Mouse (Mus musculus) common myeloid progenitor, adult 5-6 weeks (primary cell): ENCODE results near the gene Ankrd40. TPM values are rescaled to one million over a fixed set of nuclear protein-coding genes. Genes with fewer than 3 reads are reported as not detected.

Source experiments
- ATAC-seq: replicated peaks from 2 replicates; pipeline ENCODE4 v1.8.0; 2016; ENCODE audit warnings: low read depth, mild to moderate bottlenecking, moderate TSS enrichment, inconsistent platforms; ENCODE audit not compliant: poor library complexity, severe bottlenecking
- total RNA-seq: library from RNA; stranded (forward); fragments of 200-1000, 187-1606 nt; gene quantifications from 2 replicates; pipeline ENCODE4 v1.2.3, GENCODE M21; 2017

Ankrd40 gene
- total RNA-seq, result 32.2 and 56.7 TPM in 2 replicates

DNA sequence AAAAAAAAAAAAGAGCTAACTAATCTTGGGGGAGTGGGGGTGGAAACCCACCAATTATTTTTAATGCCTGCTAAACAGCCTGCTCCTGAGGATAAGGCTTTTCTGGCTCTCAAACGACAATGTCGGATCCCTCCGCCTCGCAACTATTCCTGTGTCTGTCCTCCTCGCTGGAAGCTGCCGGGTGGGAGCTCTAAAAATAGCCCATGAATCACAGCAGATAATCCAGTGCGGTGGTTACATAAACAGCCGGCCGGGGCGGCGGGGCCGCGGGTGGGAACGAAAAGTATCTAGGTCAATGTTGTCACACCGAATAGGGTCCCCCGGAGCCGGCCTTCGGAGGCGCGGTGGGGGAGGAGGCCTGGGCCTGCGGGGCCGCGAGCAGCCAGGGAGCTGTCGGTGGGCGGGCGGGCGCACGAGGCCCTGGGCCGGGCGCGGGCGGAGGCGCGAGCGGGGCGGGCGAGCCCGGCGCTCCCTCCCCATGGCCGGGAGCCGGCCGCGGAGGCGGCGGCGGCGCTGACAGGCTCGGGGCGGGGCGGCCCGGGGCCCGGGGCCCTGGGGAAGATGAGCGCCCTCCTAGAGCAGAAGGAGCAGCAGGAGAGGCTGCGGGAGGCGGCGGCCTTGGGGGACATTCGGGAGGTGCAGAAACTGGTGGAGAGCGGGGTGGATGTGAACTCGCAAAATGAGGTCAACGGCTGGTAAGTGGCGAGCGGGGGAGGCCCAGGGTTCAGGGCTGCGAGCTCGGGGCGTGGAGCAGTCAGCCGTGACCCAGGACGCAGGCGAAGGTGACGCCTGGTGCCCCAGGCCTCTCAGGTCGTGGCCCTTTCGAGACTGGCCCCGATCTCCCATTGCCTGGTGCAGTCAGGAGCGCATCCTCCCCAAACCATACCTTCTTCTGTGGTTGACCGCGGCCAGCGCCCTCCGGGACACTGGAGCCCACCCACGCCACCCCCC is at the start of gene Ankrd40:
TSS of gene Ankrd40 (plus strand) at position 309 of the 951 bp plus-strand sequence.
- ATAC-seq, result peak; percentile 86

DNA sequence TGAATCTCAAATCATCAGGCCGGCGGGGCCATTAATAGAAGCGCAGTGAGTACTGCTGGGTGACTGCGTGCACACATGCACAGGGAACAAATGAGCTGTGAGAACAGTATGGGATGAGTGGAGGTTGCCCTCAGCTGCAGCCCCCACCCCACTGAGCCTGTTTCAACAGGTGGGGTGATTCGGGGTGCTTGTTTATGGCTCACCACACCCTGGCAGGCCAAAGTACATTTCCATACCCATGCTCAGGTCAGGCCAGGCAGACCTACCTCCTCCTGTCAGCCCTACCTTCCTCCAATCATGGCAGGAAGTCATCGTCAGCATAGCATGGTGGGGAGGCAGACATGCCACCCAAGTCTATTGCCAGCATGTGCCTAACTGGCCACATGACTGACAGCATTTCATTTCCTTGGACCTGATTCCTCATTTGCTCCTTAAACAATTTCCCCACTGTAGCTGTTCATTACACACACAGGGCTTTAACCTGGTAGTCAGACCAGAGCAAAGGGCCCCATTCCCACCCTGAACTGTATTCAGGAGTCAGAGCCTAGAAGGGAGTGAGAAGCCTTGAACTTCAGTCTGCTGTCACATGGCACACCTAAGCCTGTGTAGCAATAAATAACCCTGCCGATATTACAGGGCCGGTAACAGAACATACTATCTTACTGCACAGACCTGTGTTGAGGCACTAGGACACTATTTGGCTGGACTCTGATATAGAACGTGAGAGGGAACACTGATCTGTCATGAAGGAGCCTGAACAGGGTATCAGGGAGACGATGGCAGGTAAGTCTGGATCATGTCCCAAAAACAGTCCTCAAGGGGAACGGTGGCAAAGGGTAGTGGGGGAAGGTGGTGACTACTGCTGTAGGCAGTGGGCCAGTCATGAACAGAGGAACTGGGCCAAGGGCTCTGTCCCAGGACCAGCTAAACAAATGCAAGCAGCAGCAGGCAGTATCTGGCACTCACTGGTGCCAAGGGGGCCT is 46.3 kb upstream of the Ankrd40 start, which contains the start of gene Gm21885:
TSS of gene Gm21885 (plus strand) at position 675 of the 983 bp plus-strand sequence.
- no peak for ATAC-seq

DNA sequence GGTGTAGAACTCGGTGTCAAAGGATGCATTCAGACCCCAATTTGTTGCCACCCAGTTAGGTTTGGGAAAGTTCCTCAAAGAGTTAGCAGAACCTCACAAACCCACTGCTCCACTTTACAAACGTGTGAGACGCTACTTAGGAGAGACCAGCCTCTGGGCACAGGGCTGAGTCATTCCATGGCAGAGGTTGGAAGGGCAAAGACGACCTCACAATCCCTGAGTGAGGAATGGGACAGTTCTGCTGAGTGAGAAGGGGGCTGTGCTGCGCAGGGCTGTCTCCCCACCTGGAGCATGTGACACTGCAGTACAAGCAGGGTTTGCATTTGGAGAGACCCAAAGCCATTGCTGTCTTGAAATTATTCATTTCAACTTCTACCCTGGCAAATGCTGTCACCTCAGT is 45.5 kb upstream of the Ankrd40 start:
- ATAC-seq, result no peak

DNA sequence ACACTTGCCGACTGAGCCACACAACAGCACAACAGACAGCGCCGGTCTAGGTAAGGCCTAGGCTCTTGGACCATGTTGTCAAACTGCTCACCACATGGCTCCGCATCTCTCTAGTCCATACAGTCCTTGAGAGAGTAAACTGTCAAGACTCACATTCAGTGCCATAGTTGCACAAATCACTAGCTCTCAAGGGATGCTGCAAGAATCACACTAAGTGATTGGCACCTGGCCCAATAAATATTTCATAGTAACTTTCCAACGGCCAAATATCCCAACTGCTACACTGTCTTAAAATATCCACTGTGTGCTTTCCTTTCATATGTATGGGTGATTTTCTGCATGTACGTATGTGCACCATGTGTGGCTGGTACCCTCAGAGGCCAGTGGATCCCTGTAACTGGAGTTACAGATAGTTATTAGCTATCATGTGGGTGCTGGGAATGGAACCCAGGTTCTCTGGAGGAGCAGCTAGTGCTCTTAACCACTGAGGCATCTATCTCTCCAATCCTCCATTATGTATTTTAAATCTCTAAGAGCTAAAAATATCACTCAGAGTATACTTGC is 44.2 kb upstream of the Ankrd40 start:
- no peak for ATAC-seq

DNA sequence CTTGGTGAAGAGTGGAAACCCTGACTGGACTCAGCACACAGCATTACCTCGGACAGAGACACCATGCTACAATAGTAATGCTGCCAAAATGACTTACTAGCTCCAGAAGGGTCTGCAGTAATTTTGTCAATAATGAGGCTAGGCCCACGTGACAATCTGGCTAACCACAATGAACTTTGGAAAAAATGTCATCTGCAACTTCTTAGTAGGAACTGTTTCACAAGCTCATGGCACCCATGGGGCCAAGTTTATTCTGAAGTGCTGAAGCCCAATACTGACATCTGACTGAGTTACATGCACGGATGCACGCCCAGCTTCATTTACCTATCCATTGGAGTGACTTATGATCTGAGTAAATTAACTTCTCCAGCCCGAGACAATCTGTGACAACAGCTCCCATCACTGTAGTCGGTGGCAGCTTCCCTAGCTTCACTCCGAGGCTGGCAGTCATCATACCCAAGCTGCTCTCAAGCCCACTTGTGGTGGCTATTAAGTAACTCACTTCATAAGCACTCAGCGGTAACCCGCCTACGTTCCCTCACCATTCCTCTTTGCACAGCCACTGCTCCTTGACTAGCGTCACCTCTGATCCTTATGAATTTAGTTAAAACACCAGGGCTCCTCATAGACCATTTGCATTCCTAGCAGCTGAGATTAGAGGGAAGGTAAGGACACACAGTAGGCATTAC is 41.8 kb upstream of the Ankrd40 start:
- no peak for ATAC-seq

DNA sequence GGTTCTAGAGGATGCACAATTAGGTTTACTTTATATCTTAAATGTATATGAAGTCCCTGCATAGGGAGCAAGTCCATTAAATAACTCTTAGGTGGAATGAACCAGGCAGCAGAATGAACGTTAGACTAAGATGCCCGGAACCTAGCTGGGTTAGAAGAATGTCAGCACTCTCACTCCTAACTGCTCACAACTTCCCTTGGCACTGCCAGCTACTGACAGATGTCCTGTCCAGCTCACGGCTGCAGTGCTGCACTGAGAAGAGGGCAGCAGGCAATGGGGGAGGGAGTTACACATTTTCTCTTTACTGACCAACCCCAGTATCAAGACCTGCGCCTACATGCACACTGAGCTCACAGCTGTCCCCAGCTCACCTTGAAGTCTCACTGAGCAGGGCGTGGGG is 40.7 kb upstream of the Ankrd40 start:
- no peak for ATAC-seq

DNA sequence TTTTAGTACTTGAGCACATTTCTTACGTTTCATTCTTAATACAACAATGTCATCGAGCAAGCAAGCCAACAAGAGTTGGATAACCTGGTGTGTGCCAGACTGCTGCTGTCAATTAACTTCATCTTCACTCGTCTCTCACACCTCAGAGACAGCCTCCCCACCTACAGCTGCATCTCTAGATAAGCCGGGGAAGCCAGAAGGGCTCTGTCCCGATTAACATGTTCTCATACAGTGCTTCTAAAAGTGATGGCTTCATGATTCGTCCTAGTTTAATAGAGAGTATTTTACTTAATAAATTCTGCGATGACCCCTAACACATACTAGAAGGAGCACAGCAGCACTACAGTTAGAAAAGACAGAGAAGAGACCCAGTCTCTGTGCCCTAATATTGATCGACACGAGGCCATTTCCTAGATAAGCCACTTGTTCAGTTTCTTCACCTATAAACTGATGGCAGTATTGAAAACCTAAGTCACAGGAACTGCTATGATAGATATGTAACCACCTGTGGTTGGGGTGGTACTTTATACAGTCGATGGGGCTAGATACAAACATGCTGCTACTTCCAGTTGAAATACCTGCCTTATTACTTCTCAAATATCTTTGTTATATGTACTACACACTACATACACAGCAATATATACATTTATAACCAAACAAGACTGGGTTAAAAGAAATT is 37.6 kb upstream of the Ankrd40 start:
- ATAC-seq, result no peak

DNA sequence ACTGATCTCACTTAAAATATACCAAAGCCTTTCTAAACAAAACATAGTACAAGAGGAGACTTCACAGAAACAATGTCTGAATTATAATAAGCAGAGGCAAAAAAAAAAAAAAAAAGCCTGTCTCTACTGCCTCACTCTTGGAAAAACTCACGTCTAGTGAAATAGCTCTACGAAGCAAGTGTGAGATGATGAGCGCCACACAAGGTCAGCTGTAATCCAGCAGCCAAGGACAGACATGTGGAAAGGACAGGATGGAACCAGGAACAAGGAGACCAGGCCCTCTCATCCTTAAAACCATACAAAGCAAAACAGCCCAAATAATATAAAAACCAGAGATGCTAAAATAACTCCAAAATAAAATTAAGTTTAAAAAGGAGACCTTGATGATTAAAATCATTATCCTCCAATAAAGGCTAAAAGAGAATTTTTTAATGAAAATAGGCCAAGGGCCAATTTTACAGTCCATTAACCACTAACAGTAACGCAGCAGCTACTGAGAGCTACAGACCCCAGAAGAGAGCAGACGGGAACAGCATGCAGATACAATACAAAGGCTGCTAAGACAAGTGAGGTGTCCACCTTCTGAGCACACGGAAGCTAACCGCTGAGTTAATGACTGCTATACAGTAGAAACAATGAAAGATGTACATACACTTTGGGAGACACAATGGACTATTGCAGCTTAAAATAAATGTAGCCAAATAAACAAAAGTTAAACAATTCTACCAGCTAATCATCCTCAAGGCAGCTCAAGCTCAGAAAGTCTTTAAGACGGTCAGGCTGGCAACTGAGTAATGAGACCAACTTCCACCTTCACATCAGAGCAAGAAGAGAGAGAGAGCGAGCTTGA is 32.6 kb upstream of the Ankrd40 start:
- ATAC-seq, result no peak

DNA sequence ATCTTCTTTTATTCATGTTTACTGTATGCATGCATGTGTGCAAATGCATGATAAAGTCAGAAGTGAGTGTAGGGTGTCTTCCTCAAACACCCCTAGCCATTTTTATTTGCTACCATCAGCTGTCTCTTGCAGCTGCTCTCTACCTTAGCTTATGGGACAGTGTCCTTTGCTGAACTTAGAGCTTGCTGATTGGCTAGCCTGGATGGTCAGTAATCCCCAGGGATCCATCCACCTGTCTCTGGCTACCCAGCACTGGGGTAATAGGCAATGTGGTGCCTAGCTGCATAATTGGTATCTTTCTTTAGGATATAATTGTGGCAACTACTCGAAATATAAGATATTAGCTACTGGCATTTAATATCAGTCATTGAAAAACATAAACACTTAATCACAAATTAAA is 15.1 kb upstream of the Ankrd40 start:
- ATAC-seq, result no peak

DNA sequence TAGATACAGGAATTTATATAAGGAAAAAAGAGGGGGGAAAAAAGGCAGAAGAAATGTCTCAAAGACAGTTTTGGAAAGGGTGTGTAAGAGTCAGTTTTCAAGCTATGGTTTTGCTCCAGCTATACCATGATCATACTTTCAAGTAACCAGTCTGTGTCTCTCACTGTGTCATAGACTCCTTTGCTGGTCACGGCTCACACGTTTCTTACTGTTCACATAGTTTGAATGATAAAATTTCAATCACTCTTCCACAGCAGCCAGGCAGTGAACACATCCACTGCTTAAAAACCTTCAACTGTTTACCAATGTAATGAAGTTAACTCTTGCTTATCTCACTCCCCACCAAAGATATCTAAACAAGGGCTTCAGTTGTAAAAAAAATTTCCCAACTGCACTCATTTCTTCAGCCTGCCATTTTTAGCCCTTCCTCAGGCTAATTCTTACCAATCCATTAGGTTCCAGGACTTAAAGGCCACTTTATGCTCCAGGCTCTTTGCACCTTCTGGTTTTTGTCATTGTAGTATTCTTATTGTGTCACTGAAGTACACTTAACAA is 13.6 kb upstream of the Ankrd40 start:
- 0 out of 2 replicates have a peak, but pooled peaks have one; percentile 17 for ATAC-seq

DNA sequence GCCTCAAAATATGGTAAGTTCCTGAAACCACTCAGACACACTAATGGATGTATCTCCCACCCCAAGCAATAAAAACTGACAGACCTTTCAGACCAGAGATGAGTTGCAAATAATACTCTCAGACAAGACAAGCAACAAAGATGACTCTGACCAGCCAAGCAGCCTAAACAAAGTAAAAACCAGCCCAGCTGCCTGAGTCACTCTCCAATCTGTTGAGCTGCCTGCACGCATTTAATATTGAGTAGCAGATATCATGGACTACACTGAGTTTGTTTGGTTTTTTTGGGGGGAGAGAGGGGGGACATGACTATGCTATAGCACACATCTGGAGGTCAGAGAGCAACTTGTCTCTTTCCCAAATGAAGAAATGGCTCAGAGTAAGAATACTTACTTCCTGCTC is 12.5 kb upstream of the Ankrd40 start:
- no peak for ATAC-seq

DNA sequence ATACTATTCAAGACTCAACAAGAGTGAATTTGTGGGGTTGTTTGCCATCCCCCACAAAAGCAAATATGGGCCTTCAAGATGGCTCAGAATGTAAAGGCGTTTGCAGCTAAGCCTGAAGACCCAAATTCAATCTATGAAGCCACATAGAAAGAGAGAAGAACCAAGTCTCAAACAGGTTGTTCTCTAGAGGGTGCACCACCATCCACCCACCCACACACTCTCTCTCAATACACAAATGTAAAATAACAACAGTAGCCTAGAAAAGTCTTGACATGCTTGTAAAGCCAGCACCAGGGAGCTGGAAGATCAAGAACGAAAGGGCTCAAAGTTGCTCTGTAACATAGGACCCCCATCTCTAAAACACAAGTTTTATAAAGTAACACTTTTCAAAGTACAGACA is 11.3 kb upstream of the Ankrd40 start:
- ATAC-seq, result no peak

DNA sequence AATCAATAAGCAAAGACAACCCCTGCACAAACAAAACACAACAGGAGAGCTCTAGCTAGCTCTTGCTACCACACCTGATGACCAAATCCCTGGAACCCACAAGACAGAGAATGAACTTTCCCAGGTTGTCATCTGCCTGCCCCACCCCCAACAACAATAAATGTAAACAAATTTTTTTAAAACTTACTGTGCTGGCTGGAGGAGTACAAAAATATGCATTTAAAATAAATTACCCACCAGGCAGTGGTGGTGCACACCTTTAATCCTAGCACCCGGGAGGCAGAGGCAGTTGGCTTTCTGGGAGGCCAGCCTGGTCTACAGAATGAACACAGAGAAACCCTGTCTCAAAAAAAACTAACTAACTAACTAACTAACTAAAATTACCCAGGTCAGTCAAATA is 10.8 kb upstream of the Ankrd40 start:
- no peak for ATAC-seq

DNA sequence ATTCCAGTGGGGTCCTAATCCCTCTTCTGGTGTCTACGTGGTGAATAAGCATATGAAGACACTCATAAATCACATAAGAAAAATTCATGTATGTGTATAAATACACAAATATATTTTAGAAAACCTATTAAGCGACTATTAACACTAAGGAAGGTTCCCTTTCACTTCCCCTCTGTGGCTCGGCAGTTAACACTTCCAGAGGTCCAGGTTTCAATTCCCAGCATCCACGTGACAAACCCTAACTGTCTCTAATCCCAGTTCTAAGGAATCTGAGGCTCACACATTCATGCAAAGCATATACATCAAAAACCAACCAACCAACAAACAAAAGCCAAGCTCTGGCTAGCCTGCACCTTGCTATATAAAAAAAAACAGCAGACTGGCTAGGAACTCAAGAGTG is 10.3 kb upstream of the Ankrd40 start:
- no peak for ATAC-seq

DNA sequence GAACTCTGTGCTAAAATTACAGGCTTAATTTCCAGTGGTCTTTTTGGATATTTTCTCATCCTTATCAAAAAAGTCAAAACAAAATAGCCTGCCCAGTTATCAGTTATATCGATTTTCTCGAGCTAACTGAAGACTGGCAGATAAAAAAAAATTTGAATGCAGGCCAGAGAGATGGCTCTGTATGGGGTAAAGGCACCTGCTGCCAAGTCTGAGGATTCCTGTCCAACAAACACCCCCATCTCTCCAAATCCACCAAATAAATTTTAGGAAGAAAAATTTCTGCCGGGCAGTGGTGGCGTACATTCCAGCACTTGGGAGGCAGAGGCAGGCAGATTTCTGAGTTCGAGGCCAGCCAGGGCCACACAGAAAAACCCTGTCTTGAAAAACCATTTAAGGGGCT is 9.7 kb upstream of the Ankrd40 start:
- ATAC-seq, result no peak

DNA sequence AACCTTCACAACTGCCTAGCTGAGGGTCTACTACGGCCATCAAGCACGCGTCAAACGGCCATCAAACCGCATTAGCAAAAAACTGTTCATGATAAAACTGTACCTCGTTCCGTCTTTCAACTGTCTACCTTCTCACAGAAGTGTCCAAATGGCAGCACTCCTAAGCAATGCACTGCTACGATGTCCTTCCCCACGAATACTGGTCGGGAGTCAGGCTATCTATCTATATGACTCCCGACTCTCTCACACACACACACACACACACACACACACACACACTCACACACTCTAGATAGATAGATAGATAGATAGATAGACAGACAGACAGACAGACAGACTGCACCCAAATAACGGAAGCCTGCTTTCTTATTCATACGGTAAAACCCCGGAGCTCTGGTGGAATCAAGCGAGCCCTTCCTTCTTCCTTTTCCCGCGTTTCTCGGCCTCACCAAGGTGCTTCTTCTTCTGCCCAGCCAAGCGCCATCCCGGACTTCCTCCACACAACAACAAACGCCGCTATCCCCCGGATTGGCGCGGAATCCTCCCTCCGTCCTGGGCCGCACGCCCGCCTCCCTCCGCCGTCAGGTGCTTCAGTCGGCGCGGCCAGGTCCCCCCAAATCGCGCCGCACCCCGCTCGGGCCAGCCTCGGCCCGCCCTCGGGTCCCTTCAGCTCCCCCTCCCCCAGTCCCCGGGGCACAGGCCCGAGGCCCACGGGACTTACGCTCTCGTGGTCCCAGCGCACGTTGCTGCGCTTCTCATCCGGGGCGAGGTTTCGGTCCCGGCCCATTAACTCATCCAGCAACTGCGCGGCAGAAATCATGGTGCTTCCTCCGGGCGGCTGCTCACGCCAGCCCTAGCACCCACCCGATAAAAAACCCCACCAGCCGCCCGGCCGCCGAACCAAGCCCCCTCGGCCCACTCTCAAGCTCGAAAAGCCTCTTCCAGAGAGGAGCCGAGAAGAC is 6.6 kb upstream of the Ankrd40 start:
- ATAC-seq, result peak; percentile 68

DNA sequence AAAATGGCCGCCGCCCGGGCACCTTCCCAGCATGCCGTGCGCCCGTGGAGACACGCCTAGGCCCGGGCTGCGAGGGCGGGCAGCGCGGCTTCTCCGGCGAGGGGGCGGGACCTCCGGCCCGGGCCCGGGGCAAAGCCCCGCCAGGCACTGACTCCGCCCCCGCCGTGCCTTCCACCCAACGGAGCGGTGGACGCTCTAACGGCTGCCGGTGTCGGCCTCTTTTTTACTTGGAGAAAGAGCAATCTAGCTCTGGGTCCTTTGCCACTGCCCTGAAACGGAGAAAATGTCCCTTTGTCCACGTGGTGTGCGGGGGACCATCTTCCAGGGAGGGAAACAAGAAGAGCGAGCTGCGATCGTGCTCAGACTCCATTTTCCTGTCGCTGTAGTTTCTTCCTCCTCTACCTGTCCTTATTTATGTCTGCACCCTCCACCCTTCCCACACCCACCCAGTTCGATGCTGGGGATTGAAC is 5.8 kb upstream of the Ankrd40 start, which contains the start of gene Luc7l3:
TSS of gene Luc7l3 (minus strand) at position 58 of the 470 bp plus-strand sequence.
- ATAC-seq, result peak; percentile 89
